Mouse (Mus musculus) lung, adult 2 months (tissue): ENCODE measurements around the gene Plekhg1. TPM values are rescaled to one million over a fixed set of nuclear protein-coding genes. Genes with fewer than 3 reads are reported as not detected.

Experiments
- DNase-seq: peaks from one replicate; pipeline ENCODE4 v3.0.0; 2022
- H3K4me1 ChIP-seq: fragments of 200-500 bp; 2 replicates; pipeline ENCODE4 v1.6.1; 2011; ENCODE audit warnings: low read length; ENCODE audit not compliant: control insufficient read depth, insufficient read depth
- H3K4me3 ChIP-seq: fragments of 200-500 bp; replicated peaks from 2 replicates; pipeline ENCODE3; 2011; ENCODE audit warnings: low read depth, mild to moderate bottlenecking, control low read depth, low read length; ENCODE audit errors: extremely low read depth
- CTCF ChIP-seq: fragments of 200-500 bp; IDR thresholded peaks from 2 replicates; pipeline ENCODE4 v1.5.1; 2011; ENCODE audit warnings: mild to moderate bottlenecking, low read length, control low read depth; ENCODE audit not compliant: insufficient read depth
- POLR2A ChIP-seq: fragments of 200-500 bp; IDR thresholded peaks from 2 replicates; pipeline ENCODE4 v1.6.1; 2011; ENCODE audit warnings: low read depth, mild to moderate bottlenecking, control low read depth, low read length, borderline replicate concordance; ENCODE audit errors: extremely low read depth
- WGBS: fragments of 180-500 bp; shearing (Covaris S2); methylation state at CpG from one replicate; pipeline ENCODE4 v1.1.7; 2018; 5-methylcytosine and 5-hydroxymethylcytosine counted together
- polyA plus RNA-seq: library from polyadenylated mRNA; depleted of rRNA; stranded (reverse); fragments of >200 nt; gene quantifications from 2 replicates; pipeline ENCODE4 v1.2.3, GENCODE M21; 2012

Plekhg1 gene
- polyA plus RNA-seq, 1 experiment: 8.6 TPM

GRCm38 (mm10) chr10:3818940-3819701 is 79.0 kb downstream of the Plekhg1 start:
- Histone ChIP-seq H3K4me1 (peaks cover 9% of the 10 kb centered on the region), H3K4me3 (no peak overlapping the region)
- TF ChIP-seq CTCF (no peak), POLR2A (no peak)
- WGBS: 62% methylated on average over 5 of the region's 5 CpGs
- no peak for DNase-seq

GRCm38 (mm10) chr10:3823826-3824225 is 83.7 kb downstream of the Plekhg1 start:
- no peak for TF ChIP-seq POLR2A
- no peak for TF ChIP-seq CTCF
- no peak for DNase-seq
- Histone ChIP-seq H3K4me1 (peaks cover 6% of the 10 kb centered on the region), H3K4me3 (no peak overlapping the region)
- 27% methylated on average over 6 of the region's 6 CpGs for whole genome bisulfite sequencing

- Histone ChIP-seq H3K4me3 (no peak overlapping the region), H3K4me1 (peaks cover 6% of the 10 kb centered on the region)
- DNase-seq: no peak
- TF ChIP-seq CTCF: no peak
- no peak for TF ChIP-seq POLR2A
- 86% methylated on average over 6 of the region's 6 CpGs for WGBS
Measured at GRCm38 (mm10) chr10:3826043-3826442, 85.9 kb downstream of the Plekhg1 start.

GRCm38 (mm10) chr10:3827368-3827767 is 87.2 kb downstream of the Plekhg1 start:
- no peak overlapping the region for H3K4me3 ChIP-seq
- DNase-seq: no peak
- TF ChIP-seq POLR2A (no peak), CTCF (no peak)
- peaks cover 8% of the 10 kb centered on the region for H3K4me1 ChIP-seq
- WGBS: 95% methylated on average over 1 of the region's 1 CpGs

- TF ChIP-seq CTCF (no peak), POLR2A (no peak)
- Histone ChIP-seq H3K4me1 (peaks cover 2% of the 10 kb centered on the region; the same call in 1 of the 2 replicates), H3K4me3 (no peak overlapping the region)
- 39% methylated on average over 5 of the region's 5 CpGs for WGBS
- DNase-seq: no peak
Measured at GRCm38 (mm10) chr10:3829472-3829871, 89.3 kb downstream of the Plekhg1 start.

GRCm38 (mm10) chr10:3830618-3831017 is 90.5 kb downstream of the Plekhg1 start:
- 100% methylated on average over 1 of the region's 1 CpGs for WGBS
- no peak for TF ChIP-seq POLR2A
- TF ChIP-seq CTCF: no peak
- H3K4me3 ChIP-seq: no peak overlapping the region

DNA sequence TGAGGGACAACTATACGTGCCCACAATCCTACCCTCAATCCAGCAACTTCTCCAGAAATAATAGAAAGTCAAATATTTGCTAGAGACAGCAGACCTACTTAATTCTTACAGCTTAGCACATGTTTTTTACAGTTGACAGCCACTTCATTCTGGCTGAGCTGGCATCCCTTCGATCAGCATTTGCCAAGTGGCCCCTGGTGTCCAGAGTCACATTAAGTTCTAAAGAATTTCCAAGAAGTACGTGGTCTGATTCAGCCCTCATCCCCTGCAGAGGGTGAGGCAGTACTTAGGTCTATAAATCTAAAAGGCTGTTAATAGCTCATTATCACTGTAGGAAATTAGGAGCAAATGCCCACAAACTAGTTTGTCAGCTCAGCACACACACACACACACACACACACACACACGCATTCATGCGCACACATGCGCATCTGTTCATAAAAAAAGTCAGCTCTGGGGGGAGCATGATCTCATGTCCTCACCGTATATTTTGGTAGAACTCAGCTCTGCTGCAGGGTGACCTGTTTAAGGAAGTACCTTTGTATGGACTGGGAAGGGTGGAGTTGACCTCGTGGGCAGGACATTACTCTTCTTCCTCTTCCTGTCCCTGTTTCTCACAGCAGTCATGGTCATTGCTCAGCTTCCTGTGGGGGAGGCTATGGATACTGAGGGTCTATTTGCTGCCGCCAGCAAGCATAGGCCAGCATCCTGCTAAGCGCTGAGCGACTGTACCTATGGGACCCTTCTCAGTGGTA is 91.6 kb downstream of the Plekhg1 start:
- WGBS: 46% methylated on average over 11 of the region's 11 CpGs
- Histone ChIP-seq H3K4me3 (peak overlapping the region; percentile 31), H3K4me1 (peaks cover 2% of the 10 kb centered on the region; the same call in 1 of the 2 replicates)
- no peak for DNase-seq
- TF ChIP-seq POLR2A (no peak), CTCF (no peak)

More at GRCm38 (mm10) chr10:3830618-3831017, 90.5 kb downstream of the Plekhg1 start:
- no peak for DNase-seq
- peaks cover 2% of the 10 kb centered on the region; the same call in 1 of the 2 replicates for H3K4me1 ChIP-seq

GRCm38 (mm10) chr10:3834060-3834459 is 93.9 kb downstream of the Plekhg1 start:
- DNase-seq: no peak
- TF ChIP-seq CTCF: no peak
- no peak for TF ChIP-seq POLR2A
- 100% methylated on average over 1 of the region's 1 CpGs for WGBS
- Histone ChIP-seq H3K4me3 (no peak overlapping the region), H3K4me1 (peaks cover 2% of the 10 kb centered on the region; the same call in 1 of the 2 replicates)

DNA sequence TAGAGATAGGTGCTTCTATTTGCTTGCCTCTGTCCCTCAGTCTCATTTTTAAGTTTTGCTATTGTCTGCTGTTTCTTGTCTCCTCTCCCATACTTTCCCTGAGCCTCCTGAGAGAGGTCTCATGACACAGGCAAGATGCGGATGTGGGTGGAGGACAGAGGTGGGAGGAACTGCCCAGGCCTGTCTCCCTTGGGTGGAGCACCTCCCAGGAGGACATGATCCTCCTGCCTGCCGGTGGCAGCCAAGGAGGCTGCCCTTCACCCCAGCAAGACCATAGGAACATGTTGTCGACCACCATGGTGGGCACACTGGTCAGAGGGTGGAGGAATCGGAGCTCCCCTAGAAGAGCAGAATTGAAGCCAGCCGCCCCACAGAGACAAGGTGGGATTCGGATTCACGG is 94.5 kb downstream of the Plekhg1 start:
- DNase-seq: no peak
- no peak overlapping the region for H3K4me3 ChIP-seq
- 81% methylated on average over 7 of the region's 7 CpGs for WGBS

More for the DNA sequence above, 94.5 kb downstream of the Plekhg1 start:
- no peak for TF ChIP-seq CTCF
- no peak for TF ChIP-seq POLR2A
- H3K4me1 ChIP-seq: peaks cover 2% of the 10 kb centered on the region; the same call in 1 of the 2 replicates
